14 mouse cellular contexts compared by ENCODE assay signal in the genomic region with DNA sequence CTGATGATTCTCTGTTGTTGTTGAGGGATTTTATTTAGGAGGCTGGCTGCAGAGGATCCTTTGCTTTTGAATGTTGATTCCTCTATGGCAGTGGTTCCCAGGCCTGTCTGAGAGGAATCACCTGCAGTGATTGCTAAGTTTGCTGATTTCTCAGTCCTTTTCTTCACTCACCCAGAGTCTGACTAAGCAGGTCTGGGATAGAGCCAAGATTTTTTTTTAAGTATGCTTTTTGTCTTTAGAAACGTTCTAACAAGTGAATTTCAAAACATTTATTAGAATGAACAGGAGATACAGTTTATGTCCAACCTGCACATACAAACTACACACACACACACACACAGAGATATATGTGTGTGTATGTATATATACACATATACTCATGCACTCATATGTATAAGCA.
"Had no signal": no experiment of that assay in that cellular context is flagged by ENCODE, and none has a peak within 500 bp of the region (broad histone marks: within the 10 kb centered on the region; RNA-seq: fewer than 3 reads in every experiment).

No protein-coding gene starts in this region.

- H3K4me1 ChIP-seq: neural tube, embryonic 12.5 days; stomach, embryonic 15.5 days had no signal

- H3K36me3 ChIP-seq: midbrain, embryonic 12.5 days; neural tube, embryonic 12.5 days; stomach, embryonic 15.5 days had no signal

- H3K4me3 ChIP-seq: midbrain, embryonic 10.5 days; midbrain, embryonic 12.5 days; myocyte; neural tube, embryonic 12.5 days; stomach, embryonic 15.5 days had no signal

- H3K27me3 ChIP-seq: midbrain, embryonic 12.5 days; neural tube, embryonic 12.5 days; stomach, embryonic 15.5 days had no signal

- H3K27ac ChIP-seq: midbrain, embryonic 10.5 days; midbrain, embryonic 12.5 days; neural tube, embryonic 12.5 days; stomach, embryonic 15.5 days; stomach, postnatal 0 days had no signal

- H3K9me3 ChIP-seq: midbrain, embryonic 10.5 days; midbrain, embryonic 12.5 days; neural tube, embryonic 12.5 days; stomach, embryonic 15.5 days had no signal

- DNase-seq: lung, adult 18-20 months; lung, embryonic 14.5 days; lung, postnatal 10 days; midbrain, embryonic 14.5 days; right cerebral cortex, postnatal 14 days; thymus, adult 2 months; thymus, postnatal 25 days; thymus, postnatal 4 days had no signal
